Mouse (Mus musculus): Measurements from ENCODE around the gene Ddx31.

- TF ChIP-seq POLR2A (IDR thresholded peaks at IDR 0.05; ENCODE audit: insufficient read depth, low read depth, low read length): no peak
- no peak for TF ChIP-seq CTCF (IDR thresholded peaks at IDR 0.05; ENCODE audit: insufficient read depth, low read depth, low read length)
Observed at GRCm38 (mm10) chr2:28902291-28902690, 62.1 kb downstream of the Ddx31 start.
